Mouse (Mus musculus) E14TG2a.4 (cell line): ENCODE data around the gene Nup214.

Experiments used
- CTCF ChIP-seq: conservative IDR thresholded peaks from 2 replicates; pipeline ENCODE4 v1.5.1; 2014; ENCODE audit warnings: low read length
- NANOG ChIP-seq: IDR thresholded peaks from 2 replicates; pipeline ENCODE4 v1.6.1; 2014; ENCODE audit warnings: borderline replicate concordance, low read length, mixed read lengths

DNA sequence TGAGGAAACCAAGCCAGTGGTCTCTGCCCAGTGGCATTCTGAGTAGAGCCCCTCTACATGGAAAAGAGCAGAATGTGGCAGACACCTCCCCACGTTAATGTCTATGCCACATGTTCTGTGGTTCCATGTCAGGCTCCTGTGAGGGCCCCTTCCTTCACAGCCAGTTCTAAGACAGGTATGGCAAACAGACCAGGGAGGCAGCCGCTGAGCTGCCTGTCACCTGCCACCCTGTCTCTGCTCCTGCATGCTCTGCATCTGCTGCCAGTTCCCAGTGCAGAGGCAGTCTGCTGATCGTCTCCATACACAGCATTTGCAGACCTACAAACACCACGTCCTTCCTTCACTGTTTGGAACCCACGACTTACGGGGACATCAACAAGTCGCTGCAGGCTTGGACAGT lies 78.2 kb downstream of the Nup214 start:
- TF ChIP-seq CTCF (no peak), NANOG (no peak)
